Mouse (Mus musculus) 3T3-L1 (cell line): Measurements from ENCODE around the gene Ntn5.
A peak's percentile ranks its signal among the peaks of the same experiment; 100 is the strongest.
"Not testable (repeated sequence)": the region's sequence is repeated elsewhere in the genome, so short reads cannot be mapped to it uniquely, and the experiment has no call there.

Source experiments
- DNase-seq: peaks from one replicate; pipeline ENCODE4 v3.0.0-alpha.2; 2015; ENCODE audit warnings: low read depth, low spot score

Ntn5 gene

GRCm38 (mm10) chr7:45683396-45684050 is at the start of gene Ntn5:
Ntn5 (plus strand) TSS chr7:45684022.
- no peak for DNase-seq

GRCm38 (mm10) chr7:45634946-45635681 is 48.7 kb upstream of the Ntn5 start:
- DNase-seq: no peak

DNA sequence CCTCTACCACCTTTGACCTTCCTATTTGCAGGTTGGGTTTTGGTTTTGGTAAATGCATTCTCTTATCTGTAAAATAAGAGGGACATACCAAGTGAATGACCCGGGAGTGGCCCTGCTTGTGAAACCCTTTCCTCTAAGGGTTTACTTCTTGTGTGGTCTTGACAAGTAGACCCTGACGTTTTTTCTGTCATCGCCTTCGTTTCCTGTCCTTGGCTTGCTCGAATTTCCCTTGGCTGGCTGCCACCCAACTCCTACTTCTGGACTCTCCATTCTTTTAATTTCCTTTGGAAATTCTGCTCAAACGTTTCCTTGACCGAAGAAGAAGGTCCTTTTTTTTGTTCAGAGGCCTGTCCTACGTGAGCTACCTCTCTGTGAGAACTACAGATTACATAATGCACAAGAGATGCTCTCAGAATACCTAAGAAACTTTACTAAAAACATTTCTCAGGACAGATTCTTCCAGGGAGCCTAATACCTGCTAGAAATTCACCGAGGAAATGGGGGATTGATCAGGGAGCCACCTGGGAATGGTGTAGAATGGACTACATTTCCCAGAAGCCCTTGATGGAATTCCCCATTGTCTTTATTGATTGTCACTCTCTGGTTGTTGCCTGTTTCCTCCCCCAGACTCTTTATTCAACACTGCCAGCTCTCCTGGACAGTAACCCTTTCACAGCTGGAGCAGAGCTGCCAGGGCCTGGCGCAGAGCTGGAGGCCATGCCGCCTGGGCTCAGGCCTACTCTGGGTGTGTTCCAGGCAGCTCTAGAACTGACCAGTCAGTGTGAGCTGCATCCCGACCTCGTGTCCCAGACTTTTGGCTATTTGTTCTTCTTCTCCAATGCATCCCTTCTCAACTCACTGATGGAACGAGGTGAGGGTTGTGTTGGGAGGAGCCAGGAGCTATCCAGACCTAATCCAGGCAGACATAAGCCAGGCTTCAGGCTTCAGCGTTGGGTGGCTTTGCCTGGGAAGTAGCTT is 47.8 kb upstream of the Ntn5 start:
- DNase-seq: no peak

DNA sequence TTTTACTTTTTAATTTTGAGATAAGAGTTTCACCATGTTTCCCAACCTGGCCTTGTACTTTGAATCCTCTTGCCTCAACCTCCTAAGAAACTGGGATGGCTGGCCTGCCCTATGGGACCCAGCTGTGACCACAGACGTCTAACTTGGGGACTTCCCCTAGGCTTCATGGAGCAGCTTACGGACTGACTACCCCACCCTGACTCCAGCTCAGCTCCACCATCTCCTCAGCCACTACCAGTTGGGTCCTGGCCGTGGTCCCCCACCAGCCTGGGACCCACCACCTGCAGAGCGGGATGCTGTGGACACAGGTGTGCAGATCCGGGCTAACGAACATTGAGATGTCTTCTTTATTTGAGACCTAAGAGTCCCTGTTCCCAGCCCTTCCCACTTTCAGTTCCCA is 46.1 kb upstream of the Ntn5 start:
- no peak for DNase-seq

DNA sequence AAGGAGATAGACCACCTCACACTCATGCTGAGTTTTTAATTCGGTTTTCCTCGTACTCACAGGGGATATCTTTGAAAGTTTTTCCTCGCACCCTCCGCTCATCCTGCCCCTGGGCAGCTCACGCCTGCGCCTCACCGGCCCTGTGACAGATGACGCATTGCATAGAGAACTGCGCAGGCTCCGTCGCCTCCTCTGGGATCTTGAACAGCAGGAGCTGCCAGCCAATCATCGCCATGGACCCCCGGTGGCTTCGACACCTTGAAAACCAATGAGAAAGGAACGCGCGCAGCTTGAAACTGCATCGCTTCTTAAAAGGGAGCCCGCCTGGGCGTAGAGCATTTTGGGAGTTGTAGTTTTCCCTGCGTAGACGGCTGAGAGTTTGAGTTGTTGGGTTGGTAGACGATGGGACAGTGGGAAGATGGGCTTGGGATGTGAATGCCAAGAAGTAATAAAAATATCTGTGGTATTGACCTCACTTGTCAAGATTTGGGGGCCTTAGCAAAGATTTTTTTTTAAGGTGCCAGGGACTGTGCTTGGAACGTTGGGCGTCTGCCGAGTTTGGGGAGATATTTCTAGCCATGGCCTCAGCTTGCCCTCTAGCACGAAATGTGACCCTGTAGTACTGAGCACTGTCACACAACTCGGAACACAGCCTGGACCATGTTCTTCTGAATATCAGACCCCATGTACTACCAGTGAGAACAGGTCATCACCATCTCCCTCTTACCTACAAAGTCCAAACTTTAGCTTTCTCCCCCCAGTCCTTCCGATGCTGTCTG is 45.0 kb upstream of the Ntn5 start:
- DNase-seq: peak; percentile 83

GRCm38 (mm10) chr7:45639561-45640027 is 44.2 kb upstream of the Ntn5 start, which contains the start of gene Mamstr:
Mamstr (plus strand) TSS chr7:45639977.
- DNase-seq: no peak

GRCm38 (mm10) chr7:45640191-45640957 is 43.4 kb upstream of the Ntn5 start:
- no peak for DNase-seq

DNA sequence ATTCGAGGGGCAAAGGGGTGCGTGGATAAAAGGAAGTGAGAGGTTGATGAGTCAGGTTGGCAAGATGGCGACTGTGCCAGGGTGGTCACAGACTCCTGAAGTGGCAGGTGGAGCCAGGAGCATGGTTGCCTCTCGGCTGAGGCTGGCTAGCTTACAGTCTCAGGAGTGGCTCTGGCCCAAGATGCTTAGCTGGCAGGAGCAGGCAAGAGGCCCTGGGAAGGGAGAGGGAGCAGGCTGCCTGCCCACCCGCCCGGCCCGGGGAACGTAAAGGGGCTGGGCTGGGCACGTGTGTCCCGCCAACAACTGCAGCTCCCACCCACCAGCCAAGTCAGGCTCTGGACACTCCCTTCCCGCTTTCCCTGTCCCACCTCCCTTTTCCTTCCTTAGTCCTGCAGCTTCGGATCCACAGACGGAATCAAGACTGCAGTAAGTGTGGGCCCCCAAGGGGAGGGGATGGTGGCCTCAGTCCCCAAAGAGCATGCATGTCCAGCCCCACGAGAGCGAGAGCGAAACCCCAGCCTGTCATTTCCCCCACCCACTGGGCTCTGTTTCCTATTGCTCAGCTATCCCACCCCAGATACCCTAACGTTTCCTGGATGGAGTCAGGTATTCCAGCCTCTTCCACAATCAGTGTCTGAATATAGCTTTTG is 42.3 kb upstream of the Ntn5 start:
- no peak for DNase-seq

- DNase-seq: no peak
Measured at GRCm38 (mm10) chr7:45642083-45642482, 41.7 kb upstream of the Ntn5 start.

DNA sequence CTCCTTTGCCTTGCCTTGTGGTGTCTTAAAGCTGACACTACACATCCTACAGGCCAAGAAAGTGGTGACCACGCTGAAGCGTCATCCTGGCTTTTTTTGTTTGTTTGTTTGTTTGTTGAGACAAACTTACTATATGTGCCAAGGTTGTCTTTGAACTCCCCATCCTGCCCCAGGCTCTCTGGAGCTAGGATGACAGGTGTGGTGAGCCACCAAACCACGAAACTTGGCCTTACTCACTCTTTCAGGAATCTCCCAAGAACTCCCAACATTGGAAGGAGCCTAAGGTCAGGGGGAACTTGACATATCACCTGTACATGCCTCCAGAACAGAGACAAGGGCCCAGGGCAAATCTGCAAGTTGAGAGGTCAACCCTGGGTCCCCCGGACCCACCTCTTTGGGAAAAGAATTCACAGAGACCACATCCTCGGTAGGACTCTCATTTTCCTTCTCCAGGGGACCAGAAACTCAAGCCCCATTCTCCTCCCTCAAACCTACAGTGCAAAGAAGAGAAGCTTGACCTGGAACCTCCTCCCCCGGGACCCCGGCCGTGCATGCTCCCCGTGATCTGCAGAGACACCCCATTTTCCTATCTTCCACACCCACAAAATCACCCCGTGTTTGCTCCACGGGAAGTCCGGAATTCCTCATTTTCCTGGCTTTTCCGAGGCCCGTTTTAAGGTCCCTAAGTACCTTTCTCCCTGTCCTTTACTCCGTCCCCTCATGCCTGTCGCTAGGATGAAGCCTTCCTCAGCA is 41.1 kb upstream of the Ntn5 start:
- DNase-seq: no peak

DNA sequence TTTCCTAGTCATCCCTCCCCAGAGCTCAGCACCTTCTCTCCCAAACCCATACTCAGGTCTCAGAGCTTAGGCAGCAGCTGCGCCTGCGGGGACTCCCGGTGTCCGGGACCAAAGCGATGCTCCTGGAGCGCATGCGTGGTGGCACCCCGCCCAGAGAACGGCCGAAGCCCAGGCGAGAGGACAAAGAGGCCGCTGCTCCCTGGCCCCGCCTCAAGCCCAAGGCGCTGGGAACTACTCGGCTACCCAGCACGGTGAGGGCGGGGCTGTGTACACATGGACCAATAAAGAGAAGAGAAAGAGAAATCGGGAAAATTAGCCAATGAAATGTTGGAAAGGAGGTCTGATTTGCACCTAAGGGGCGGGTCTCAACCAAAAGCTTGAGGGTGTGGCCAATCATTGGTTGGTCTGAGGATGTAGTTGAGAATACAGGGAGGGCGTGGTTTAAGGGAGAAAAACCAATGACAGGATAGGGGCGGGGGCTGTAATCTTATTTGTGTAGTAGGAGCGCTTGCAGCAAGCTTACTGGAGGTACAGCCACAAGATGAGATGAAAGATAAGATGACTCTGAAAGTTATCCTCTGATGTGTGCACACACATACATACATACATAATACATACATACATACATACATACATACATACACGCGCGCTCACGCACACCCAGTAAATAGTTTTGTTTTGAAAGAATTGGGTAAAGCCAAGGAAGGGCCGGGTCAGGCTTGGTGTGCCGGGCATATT is 40.2 kb upstream of the Ntn5 start:
- DNase-seq: peak; percentile 78

- no peak for DNase-seq
Measured at GRCm38 (mm10) chr7:45644183-45644582, 39.6 kb upstream of the Ntn5 start.

GRCm38 (mm10) chr7:45644872-45645590 is 38.8 kb upstream of the Ntn5 start:
- no peak for DNase-seq

- no peak for DNase-seq
Measured at GRCm38 (mm10) chr7:45645591-45645971, 38.2 kb upstream of the Ntn5 start.

GRCm38 (mm10) chr7:45646671-45647070 is 37.2 kb upstream of the Ntn5 start:
- DNase-seq: no peak

- DNase-seq: no peak
Measured at GRCm38 (mm10) chr7:45649351-45649750, 34.5 kb upstream of the Ntn5 start.

GRCm38 (mm10) chr7:45650484-45650883 is 33.3 kb upstream of the Ntn5 start:
- not testable (repeated sequence) for DNase-seq
